Mouse (Mus musculus) adipocyte (in vitro differentiated cells): ENCODE measurements at regions not wholly inside any gene's neighbourhood (a gene's known extent, or its start where the extent isn't known, plus 50 kb on each side); places are given as distances from the start of the nearest gene placed in this dataset.

ENCODE experiments used
- DNase-seq: peaks from one replicate; pipeline ENCODE4 v3.0.0-alpha.2; 2016; ENCODE audit warnings: low spot score

GRCm38 (mm10) chr3:51087076-51087475 is 137.2 kb upstream of the Noct start:
- no peak for DNase-seq

GRCm38 (mm10) chr3:51089036-51089669 is 135.1 kb upstream of the Noct start:
- DNase-seq = no peak

- DNase-seq = peak; percentile 45
Observed at GRCm38 (mm10) chr3:51091478-51091877, 132.8 kb upstream of the Noct start.

- DNase-seq = peak; percentile 73
Observed at GRCm38 (mm10) chr3:51092079-51093028, 131.9 kb upstream of the Noct start.

GRCm38 (mm10) chr3:51095847-51096447 is 128.3 kb upstream of the Noct start:
- no peak for DNase-seq

GRCm38 (mm10) chr3:51096545-51096944 is 127.7 kb upstream of the Noct start:
- DNase-seq = no peak

- DNase-seq = no peak
Observed at GRCm38 (mm10) chr3:51097362-51097761, 126.9 kb upstream of the Noct start.

- no peak for DNase-seq
Observed at GRCm38 (mm10) chr3:51099966-51100365, 124.3 kb upstream of the Noct start.

GRCm38 (mm10) chr3:51108639-51109202 is 115.5 kb upstream of the Noct start:
- DNase-seq = no peak

- no peak for DNase-seq
Observed at GRCm38 (mm10) chr3:51111241-51111640, 113.0 kb upstream of the Noct start.

- DNase-seq = no peak
Observed at GRCm38 (mm10) chr3:51112351-51112750, 111.9 kb upstream of the Noct start.

- DNase-seq = no peak
Observed at GRCm38 (mm10) chr3:51115921-51116320, 108.3 kb upstream of the Noct start.

- no peak for DNase-seq
Observed at GRCm38 (mm10) chr3:51118706-51119105, 105.5 kb upstream of the Noct start.

GRCm38 (mm10) chr3:51120522-51120921 is 103.7 kb upstream of the Noct start:
- DNase-seq = no peak

- DNase-seq = peak; percentile 89
Observed at GRCm38 (mm10) chr3:51121703-51122540, 102.3 kb upstream of the Noct start.

GRCm38 (mm10) chr3:51122541-51122935 is 101.7 kb upstream of the Noct start:
- DNase-seq = no peak

- DNase-seq = no peak
Observed at GRCm38 (mm10) chr3:51127875-51128274, 96.4 kb upstream of the Noct start.

- no peak for DNase-seq
Observed at GRCm38 (mm10) chr3:51128491-51129155, 95.6 kb upstream of the Noct start.

GRCm38 (mm10) chr3:51130709-51131108 is 93.5 kb upstream of the Noct start:
- no peak for DNase-seq

GRCm38 (mm10) chr3:51131341-51131740 is 92.9 kb upstream of the Noct start:
- DNase-seq = no peak

GRCm38 (mm10) chr3:51132736-51133135 is 91.5 kb upstream of the Noct start:
- DNase-seq = no peak
